Mouse (Mus musculus): ENCODE measurements around the gene E2f4. TPM values are rescaled to one million over a fixed set of nuclear protein-coding genes. Genes with fewer than 3 reads are reported as not detected.

The E2f4 gene
- total and polyA plus RNA-seq, 2 experiments from 2014 or later: 28.3 to 39.2 TPM

DNA sequence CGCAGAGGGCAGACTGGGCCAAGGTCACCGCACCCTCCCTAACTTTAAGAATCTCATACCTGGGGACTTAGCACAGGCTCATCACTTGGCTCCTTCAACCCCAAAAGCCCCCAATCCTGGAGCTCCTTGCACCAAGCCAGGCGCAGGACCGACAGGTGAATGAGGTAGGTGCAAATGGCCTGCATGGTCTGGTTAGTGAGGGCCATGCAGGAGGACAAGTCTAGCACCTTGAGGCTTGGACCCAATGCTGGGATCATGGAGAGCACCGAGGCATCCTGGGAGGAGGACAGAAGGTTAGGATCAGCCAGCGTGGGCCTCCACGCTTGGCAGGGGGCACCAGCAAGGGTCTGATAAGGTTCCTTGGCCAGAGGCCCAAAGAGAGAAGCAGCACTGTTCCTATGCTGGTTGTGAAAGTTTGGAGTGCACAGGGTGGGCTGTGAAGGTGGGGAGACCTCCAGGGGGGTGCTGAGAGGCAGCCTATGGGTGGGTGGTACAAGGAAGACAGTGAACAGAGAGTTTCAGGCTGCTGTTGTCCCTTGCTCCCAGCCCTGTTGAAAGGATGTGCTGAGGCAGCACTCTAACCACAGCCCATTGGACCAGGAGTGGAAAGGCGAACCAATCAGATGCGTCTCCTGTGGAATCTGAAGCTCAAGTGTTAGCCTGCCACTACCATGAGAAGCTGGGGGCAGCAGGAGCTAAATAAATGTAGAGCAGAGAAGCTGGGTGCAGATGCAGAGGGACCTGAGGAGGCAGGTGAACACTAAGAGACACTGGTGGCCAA, 16.3 kb downstream of the E2f4 start:
- Histone ChIP-seq H3K9me3 (ENCODE audit: low read length) (no peaks in the 10 kb centered on the region), H3K4me1 (ENCODE audit: insufficient read depth, low read length) (no peaks in the 10 kb centered on the region), H3K9ac (replicated peaks; ENCODE audit: low read length) (no peak overlapping the region), H3K4me3 (ENCODE audit: low read length) (no peak overlapping the region), H3K36me3 (ENCODE audit: insufficient read depth, low read length) (peaks cover 56% of the 10 kb centered on the region), H3K27me3 (ENCODE audit: insufficient read depth, low read length) (no peaks in the 10 kb centered on the region), H3K27ac (no peak overlapping the region), H3K4me2 (ENCODE audit: low read depth, low read length) (no peak overlapping the region)
- WGBS: 83% methylated on average over 9 of the region's 9 CpGs
- TF ChIP-seq CTCF (IDR thresholded peaks at IDR 0.05; ENCODE audit: low read depth): no peak
- ATAC-seq (no peak), DNase-seq (ENCODE audit: low spot score) (no peak)

GRCm38 (mm10) chr8:105315073-105315769, 17.8 kb downstream of the E2f4 start:
- DNase-seq (ENCODE audit: low spot score) (no peak), ATAC-seq (no peak)
- Histone ChIP-seq H3K4me2 (ENCODE audit: low read depth, low read length) (no peak overlapping the region), H3K9me3 (ENCODE audit: low read length) (no peaks in the 10 kb centered on the region), H3K27me3 (ENCODE audit: insufficient read depth, low read length) (no peaks in the 10 kb centered on the region), H3K36me3 (ENCODE audit: insufficient read depth, low read length) (peaks cover 62% of the 10 kb centered on the region), H3K4me3 (ENCODE audit: low read length) (no peak overlapping the region), H3K9ac (replicated peaks; ENCODE audit: low read length) (no peak overlapping the region), H3K4me1 (ENCODE audit: insufficient read depth, low read length) (no peaks in the 10 kb centered on the region), H3K27ac (no peak overlapping the region)
- WGBS: 88% methylated on average over 18 of the region's 18 CpGs
- TF ChIP-seq CTCF (IDR thresholded peaks at IDR 0.05; ENCODE audit: low read depth): no peak

GRCm38 (mm10) chr8:105317941-105318340, 20.5 kb downstream of the E2f4 start:
- no peaks in the 10 kb centered on the region for H3K4me1 ChIP-seq (ENCODE audit: insufficient read depth, low read length)
- H3K36me3 ChIP-seq (ENCODE audit: insufficient read depth, low read length): peaks cover 51% of the 10 kb centered on the region
- WGBS: 62% methylated on average over 4 of the region's 4 CpGs
- no peaks in the 10 kb centered on the region for H3K27me3 ChIP-seq (ENCODE audit: insufficient read depth, low read length)
- no peak overlapping the region for H3K4me2 ChIP-seq (ENCODE audit: low read depth, low read length)
- peak overlapping the region; percentile 20; the same call in 1 of the 2 replicates for H3K27ac ChIP-seq
- ATAC-seq: peak; percentile 58; the same call in 1 of the 2 replicates
- no peak for TF ChIP-seq CTCF (IDR thresholded peaks at IDR 0.05; ENCODE audit: low read depth)
- H3K9me3 ChIP-seq (ENCODE audit: low read length): no peaks in the 10 kb centered on the region
- H3K4me3 ChIP-seq (ENCODE audit: low read length): no peak overlapping the region
- no peak overlapping the region for H3K9ac ChIP-seq (replicated peaks; ENCODE audit: low read length)
- DNase-seq (ENCODE audit: low spot score): peak; percentile 27

GRCm38 (mm10) chr8:105318662-105319190, 21.3 kb downstream of the E2f4 start:
- no peak overlapping the region for H3K4me3 ChIP-seq (ENCODE audit: low read length)
- no peak for TF ChIP-seq CTCF (IDR thresholded peaks at IDR 0.05; ENCODE audit: low read depth)
- 83% methylated on average over 11 of the region's 11 CpGs for WGBS
- DNase-seq (ENCODE audit: low spot score) (no peak), ATAC-seq (no peak)
- no peaks in the 10 kb centered on the region for H3K27me3 ChIP-seq (ENCODE audit: insufficient read depth, low read length)
- no peaks in the 10 kb centered on the region for H3K9me3 ChIP-seq (ENCODE audit: low read length)
- H3K27ac ChIP-seq: peak overlapping the region; percentile 20; the same call in 1 of the 2 replicates
- no peak overlapping the region for H3K4me2 ChIP-seq (ENCODE audit: low read depth, low read length)
- H3K4me1 ChIP-seq (ENCODE audit: insufficient read depth, low read length): no peaks in the 10 kb centered on the region
- peaks cover 47% of the 10 kb centered on the region for H3K36me3 ChIP-seq (ENCODE audit: insufficient read depth, low read length)
- H3K9ac ChIP-seq (replicated peaks; ENCODE audit: low read length): no peak overlapping the region

DNA sequence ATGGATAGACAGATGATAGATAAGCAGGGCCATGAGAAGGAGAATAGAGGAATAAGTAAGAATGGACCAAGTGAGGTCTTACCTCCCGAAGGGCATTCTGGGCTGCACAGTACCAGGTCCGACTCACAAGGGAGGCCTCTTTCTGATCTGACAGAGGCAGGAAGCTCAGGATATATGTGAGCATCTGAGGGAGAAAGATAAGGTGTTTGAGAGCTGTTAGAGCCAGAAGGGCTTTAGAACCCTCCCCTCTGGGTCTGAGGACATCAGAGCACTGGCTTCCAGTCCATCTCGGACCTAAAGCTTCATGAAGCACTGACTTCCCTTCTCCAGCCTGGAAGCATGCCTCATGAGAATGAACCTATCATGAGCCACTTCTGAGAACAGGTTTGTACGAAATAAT, 25.7 kb downstream of the E2f4 start:
- Histone ChIP-seq H3K4me2 (ENCODE audit: low read depth, low read length) (no peak overlapping the region), H3K27me3 (ENCODE audit: insufficient read depth, low read length) (no peaks in the 10 kb centered on the region), H3K4me3 (ENCODE audit: low read length) (no peak overlapping the region), H3K4me1 (ENCODE audit: insufficient read depth, low read length) (peaks cover 19% of the 10 kb centered on the region), H3K9ac (replicated peaks; ENCODE audit: low read length) (no peak overlapping the region), H3K27ac (no peak overlapping the region), H3K36me3 (ENCODE audit: insufficient read depth, low read length) (peaks cover 23% of the 10 kb centered on the region), H3K9me3 (ENCODE audit: low read length) (no peaks in the 10 kb centered on the region)
- 94% methylated on average over 4 of the region's 4 CpGs for WGBS
- no peak for TF ChIP-seq CTCF (IDR thresholded peaks at IDR 0.05; ENCODE audit: low read depth)
- no peak for ATAC-seq
- DNase-seq (ENCODE audit: low spot score): no peak

DNA sequence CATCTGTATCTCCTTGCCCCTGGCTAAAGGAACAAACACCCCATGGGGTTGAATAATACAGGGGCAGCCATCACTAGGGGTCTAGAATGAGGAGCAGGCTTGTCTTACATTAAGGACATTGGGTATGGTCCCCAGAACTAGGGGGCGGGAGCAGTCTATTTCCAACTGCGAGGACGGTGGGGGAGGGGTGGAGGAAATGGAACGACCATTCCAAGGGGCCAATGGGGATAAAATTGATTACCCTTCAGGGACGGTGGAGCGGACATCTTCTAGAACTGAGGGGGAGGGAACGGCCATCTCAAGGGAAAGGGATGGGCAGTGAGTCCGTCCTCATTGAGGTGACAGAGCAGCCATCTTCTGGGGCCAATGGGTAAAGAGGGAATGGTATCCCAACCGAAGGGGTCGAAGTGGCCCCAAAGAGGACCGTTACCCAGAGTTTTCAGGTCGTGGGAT, 28.2 kb downstream of the E2f4 start:
- Histone ChIP-seq H3K27ac (peak overlapping the region; percentile 75; the same call in 1 of the 2 replicates), H3K4me2 (ENCODE audit: low read depth, low read length) (peak overlapping the region; percentile 95), H3K4me3 (ENCODE audit: low read length) (peak overlapping the region; percentile 87), H3K27me3 (ENCODE audit: insufficient read depth, low read length) (no peaks in the 10 kb centered on the region), H3K36me3 (ENCODE audit: insufficient read depth, low read length) (peaks cover 33% of the 10 kb centered on the region), H3K4me1 (ENCODE audit: insufficient read depth, low read length) (peaks cover 19% of the 10 kb centered on the region), H3K9me3 (ENCODE audit: low read length) (no peaks in the 10 kb centered on the region), H3K9ac (replicated peaks; ENCODE audit: low read length) (peak overlapping the region; percentile 89)
- DNase-seq (ENCODE audit: low spot score) (peak; percentile 52), ATAC-seq (peak; percentile 58)
- 0% methylated on average over 12 of the region's 12 CpGs for WGBS
- no peak for TF ChIP-seq CTCF (IDR thresholded peaks at IDR 0.05; ENCODE audit: low read depth)
